Mouse (Mus musculus) c-Kit-positive CD71-negative TER-119-negative erythroid progenitor cells, embryonic 14.5 days (primary cell): ENCODE data around the gene Ptpre.
A peak's percentile ranks its signal among the peaks of the same experiment; 100 is the strongest.
"Not testable (repeated sequence)": the region's sequence is repeated elsewhere in the genome, so short reads cannot be mapped to it uniquely, and the experiment has no call there.

Source experiments
- DNase-seq: peaks from one replicate; pipeline ENCODE4 v3.0.0-alpha.2; 2013; ENCODE audit warnings: low read depth

The Ptpre gene

DNA sequence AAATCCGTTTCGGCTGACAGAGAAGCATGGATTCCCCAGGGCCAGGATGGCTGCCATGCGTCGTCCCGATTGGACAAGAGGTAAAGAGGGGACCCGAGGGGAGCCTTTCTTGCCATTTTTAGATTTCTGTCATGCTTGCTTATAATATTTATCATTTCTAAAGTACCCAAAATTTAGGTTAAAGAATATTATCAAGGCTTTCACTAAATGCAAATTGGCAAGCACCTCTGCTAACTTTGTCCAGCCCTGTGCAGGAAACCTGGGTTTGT, 68.5 kb downstream of the Ptpre start:
- no peak for DNase-seq

DNA sequence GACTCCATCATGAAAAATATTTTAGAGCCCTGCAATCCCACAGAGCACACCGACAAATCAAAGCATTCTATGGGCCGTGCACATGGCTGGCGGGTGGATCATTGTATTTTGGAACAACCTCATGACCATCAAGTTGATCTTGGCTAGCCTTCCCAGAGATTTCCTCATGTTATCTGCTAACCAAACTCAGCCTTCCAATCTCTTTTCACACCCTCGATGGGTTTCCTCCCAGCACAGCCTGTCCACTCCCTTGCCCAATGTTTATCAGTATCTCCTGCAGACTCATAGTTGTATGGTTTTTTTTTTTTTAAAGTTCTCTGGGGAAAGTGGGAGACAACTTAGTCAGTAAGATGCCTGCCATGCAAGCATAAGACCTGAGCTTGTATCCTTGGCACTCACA, 70.9 kb downstream of the Ptpre start:
- DNase-seq, result no peak

DNA sequence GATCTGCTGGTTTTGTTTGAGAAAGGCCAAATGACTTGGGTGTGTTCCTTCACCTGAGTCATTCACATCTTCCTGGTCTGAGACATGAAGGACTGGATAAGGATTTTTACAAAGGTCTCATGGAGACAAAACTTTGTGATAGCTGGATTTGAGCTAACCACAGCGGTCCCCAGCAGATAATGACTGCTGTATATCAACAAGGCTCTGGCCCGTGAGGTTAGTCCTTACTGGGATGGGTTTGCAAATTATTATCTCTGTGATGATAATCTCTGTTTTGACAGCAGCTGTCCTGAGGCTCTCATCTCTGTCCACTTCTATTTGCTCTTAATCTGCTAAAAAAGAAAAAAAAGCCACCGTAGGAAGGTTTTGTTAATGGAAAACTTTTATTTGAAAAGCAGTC, 71.7 kb downstream of the Ptpre start:
- no peak for DNase-seq

DNA sequence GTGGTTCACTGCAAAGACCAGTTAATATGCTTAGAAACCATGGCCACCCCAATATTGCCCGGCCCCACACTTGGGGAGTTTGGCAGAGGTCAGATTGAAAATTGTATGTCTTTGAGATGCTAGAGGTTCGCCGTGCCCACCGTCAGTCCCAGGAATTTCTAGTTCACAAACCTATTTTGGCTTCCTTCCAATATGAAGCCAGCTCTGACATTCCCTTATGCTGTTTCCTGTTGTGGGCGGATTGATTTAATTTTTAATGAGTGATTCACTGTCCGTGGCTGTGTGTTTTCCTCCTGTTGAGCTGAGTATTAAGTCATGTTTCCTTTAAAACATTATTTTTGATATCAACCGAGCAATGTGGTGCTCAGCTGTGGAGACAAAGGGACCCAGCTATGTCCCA, 72.4 kb downstream of the Ptpre start:
- DNase-seq, result no peak

DNA sequence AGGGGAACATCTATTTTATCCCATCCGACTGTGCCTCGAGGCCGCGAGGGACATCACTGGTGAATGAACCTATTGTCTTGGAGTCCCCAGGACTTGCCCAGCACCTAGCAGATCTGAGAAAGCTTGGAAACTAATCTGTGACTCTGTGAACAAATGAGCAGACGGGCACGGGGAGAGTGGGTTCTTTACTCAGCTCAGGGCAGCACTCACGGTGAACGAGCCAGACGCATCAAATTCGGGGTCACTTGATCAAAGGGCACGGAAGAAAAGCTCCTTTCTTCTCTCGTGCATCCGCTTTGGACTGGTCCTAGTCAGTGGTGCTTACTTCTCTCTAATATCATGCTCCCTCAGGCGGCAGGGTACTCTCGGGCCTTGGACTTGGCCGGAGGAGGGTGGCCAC, 75.0 kb downstream of the Ptpre start:
- DNase-seq, result no peak

DNA sequence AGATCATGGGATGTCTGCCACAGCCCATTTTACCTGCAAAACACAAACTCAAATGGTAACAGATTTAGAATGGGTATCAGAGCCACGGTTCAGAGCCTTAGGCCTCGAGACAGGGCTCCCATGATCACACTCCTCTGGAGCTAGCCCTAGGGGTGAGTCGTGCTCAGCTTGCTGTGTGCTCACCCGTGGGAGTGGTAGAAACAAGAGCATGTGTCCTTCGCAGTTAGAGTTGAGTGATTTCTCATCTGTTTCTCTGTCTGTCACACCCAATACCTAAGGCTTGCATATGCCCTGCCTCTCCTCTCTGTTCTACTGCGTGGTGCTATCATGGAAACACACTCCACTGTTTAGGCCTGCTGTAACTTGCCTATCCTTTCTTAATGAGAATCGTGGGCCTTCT, 75.5 kb downstream of the Ptpre start:
- no peak for DNase-seq

DNA sequence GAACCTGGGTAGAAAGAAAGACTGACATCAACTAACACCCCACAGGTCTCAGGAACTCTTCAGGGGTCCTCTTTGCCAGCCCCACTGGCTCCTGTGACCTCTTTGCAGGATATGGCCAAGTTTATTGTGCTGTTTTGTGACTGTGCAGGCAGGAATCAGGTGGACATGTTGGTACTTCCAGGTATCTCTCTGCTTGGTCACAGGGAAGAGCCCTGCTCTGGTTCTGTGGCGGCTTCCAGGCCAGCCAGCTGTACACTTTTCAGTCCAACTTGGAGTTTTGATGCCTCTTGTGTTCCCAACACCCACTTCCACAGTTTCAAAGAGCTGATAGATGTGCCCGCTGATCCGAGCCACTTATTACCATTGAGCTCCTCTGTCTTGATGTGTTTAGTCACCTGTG, 76.1 kb downstream of the Ptpre start:
- DNase-seq, result no peak

DNA sequence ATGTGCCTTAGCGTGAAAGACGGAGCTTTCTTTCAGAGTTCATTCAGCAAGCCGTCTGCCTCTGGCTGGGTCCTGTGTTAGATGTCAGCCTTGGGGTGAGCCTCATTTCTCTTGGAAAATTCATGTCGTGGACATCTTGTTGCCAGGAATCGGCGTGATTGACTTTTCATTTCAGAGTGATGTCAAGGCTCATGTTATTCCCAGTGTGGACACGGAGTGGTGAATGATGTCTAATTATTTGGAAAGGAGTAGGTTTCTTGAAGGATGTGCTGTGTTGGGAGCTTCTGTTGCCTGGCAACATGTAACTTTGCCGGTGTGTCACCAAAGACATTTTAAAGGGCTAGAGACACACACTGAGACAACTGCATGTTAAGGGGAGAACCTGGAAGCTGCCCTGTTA, 77.6 kb downstream of the Ptpre start:
- no peak for DNase-seq

DNA sequence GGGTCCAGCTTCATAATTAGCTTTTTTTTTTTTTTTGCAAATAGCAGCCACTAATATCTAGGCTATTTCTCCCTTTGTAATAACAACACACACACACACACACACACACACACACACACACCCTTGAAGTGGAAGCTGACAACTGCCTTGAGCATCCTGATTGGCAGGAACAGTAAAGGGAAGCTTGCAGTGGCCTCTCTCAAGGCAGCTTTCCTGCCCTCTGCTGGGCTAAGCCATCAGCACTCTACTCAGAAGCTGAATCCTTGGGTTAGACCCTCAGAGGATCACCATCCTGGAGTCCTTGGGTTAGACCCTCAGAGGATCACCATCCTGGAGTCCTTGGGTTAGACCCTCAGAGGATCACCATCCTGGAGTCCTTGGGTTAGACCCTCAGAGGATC, 79.2 kb downstream of the Ptpre start:
- not testable (repeated sequence) for DNase-seq

DNA sequence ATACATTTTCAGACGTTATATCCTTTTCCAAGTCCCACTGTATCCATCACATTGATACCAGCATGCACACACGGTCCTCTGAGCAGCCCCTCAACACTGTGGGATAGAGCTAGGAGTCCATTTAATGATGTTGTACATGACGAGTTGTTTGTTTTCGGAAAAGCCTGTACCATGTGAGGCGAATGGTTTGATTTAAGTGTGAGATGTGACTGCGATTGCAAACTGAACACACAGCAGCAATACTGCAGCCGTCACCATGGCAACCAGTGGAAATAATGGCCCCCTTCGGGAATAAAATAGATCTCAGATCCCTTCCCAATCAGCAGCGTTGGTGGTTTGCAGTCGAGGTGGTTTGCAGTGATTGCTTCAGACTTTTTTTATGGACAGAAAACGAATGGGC, 80.5 kb downstream of the Ptpre start:
- no peak for DNase-seq

DNA sequence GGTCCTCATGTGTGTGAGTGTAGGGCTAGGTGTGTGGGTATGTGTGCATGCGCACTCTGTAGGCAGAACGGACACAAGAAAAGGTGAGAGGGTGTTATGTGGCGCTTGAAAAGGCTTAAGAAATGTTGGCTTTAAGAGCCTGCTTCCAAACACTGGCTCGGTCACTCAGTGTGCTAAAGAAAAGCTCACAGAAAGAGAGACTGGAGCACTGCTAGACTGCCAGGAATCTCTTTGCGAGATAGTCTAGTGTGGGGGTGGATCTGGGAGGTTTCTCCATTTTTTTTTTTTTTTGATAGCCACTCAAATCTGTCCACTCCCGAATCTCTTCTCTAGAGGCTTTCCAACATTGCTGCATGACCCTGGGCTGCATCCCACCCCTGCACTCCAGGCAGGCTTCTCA, 84.4 kb downstream of the Ptpre start:
- DNase-seq, result no peak

DNA sequence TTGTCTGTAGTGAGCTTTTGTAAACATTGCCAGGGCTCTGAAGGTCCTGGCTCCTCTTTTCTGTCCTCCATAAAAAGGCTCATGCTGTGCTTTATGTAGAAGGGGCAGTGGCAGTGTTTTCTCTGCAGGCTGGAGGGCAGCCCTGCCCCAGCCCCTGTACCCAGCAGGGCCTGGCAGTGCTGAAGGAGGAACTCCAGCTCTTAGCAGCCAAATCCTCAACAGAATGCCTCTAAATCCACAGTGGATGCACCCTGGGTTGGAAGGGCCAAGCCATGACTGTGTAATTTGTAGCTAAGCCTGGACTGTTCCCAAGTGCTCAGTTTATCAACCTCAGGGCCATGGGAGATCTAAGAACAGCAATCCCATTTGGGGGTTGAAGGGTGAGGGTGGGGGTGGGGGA, 85.0 kb downstream of the Ptpre start:
- DNase-seq, result no peak

DNA sequence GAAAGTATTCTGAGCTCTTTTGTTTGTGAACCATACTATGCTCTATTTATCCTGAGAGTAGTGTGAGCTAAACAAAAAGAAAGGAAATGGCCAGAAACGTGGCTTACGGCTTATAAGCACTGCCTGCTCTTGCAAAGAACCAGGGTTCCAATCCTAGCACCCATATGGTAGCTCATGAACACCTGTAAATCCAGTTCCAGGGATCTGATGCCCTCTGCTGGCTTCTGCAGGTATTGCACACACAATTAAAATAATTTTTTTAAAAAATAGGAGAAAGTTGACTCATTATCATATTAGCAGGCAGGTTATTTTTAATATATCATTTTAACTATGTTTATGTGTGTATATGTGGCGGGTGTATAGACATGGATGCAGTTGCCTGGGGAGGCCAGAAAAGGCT, 87.6 kb downstream of the Ptpre start:
- DNase-seq, result no peak

DNA sequence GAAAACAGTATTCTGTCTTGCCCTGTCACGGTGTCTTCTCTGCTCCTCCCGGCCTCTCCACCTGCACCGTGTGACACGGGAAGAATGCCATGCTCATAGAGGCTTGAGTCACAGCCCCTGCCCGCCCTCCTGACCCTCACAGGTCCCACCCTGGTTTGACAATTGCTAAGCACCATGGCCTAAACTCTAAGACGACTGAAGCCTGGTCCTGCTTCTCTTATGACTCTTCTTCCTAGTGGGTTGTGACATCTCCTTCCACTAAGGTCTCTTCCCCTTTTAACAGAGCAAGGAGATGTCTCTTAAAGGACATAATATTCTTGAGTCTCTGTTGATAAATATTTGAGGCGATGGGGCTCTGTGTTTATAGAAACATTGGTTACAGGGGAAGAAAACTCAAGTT, 91.1 kb downstream of the Ptpre start:
- DNase-seq, result no peak

DNA sequence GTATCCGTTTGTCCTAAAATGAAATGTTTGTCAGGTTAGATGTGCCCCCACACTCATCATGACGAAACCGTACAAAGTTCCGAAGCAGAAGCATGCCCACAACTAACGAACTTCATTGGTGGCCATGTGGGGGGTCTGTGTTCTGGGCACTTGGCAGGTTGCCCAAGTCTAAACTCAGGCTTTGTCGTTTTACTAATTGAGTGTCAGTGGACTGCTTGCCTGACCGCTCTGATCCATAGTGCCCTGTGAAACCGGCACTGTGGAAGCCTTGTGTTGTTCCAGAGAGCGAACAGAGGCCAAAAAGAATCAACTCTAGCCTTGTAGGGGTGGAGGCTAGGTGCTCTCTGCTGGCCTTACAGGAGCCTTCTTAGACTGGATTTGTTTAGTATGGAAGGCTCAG, 91.7 kb downstream of the Ptpre start:
- no peak for DNase-seq

DNA sequence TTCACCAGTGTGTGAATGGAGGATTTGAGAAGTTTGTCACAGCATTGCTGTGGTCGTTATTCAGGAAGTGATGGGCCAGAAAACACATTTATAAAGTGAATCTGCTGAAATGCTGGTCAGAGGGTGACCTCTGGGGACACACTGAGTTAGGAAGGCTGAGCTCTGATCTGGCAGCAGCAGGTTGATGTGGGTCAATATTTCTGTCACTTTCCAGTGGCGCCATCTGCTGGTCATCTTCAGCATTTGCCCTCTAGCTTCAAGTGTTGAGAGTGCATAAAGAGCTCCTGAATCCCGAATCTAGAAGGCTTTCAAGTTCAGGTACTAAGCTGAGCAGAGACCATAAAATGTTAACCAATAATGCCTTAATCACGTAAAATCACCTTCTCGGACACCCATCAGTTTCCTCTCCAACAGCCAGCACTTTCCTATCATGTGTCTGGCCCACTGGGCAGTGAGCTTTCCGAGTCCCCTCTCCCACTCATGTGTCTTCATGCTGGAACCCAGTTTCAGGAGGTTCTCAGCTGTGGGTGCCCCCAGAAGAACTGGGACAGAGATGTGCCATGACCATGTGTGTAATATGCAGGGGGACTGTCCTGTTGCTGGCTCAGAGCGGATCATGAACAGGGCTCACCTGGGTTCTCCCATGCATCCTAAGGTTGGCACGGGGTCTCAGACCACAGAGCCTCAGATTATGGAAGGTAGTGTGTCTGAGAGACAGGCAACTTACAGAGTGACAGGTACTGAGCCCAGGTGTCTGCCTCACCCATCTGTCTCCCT, 94.7 kb downstream of the Ptpre start:
- peak; percentile 83 for DNase-seq

DNA sequence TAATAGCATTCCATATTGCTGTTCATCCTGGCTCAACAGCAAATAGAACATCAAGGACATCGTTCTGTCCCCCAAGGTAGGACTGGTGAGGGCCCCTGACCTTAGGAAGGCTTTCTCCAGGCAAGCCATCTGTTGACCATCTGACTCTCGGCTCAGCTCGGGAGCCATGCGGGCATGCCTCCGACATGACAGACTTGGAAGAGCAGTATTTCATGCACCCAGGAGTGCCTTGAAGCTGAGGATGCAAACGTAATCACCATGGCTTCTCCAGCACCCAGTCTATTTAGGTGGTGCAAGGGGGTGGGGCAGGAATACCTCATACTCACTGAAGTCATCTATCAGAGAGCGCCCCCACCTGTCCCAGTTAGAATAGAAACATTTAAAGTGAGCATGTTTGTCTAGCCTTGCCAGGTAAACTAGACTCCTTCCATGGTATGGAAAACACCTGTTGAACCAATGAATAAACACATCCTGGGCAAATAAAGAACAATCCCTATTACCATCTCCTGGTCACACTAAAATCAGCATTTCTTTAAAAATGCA, 95.5 kb downstream of the Ptpre start:
- DNase-seq, result no peak

DNA sequence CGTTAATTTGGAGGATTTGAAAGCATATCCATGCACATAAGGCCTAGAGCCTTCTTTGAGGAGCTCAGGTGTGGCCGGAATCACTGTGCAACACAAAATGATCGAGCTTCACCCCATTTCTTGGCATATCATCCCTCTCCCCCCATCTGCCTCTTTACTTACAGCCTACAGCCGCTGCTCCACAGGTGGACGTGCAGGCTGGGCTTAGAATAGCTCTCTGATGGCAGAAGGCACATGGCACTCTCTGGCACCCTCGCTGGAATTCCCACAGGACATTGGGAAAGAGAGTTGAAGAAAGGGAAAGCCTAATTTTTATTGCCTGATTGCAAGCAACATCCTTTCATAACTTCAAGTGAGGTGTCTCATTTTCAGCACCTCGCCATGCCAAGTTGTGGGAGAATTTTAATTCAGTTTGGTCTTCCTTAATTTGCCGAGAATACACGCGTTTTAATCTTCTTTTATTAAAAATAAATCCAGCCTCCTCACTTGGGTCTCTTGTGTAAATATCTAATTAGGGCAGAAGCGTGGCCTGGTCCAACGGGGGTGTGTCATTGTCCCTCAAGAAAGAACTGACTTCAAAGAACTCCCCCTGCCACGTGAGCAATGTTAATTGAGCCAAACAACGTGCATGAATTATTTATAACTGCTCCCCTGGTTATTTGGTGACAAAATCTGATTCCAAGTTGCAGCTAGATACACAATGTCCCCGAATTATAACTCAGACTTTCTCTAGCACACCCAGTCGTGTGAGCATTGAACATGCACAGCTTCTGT, 97.8 kb downstream of the Ptpre start:
- DNase-seq, result no peak

DNA sequence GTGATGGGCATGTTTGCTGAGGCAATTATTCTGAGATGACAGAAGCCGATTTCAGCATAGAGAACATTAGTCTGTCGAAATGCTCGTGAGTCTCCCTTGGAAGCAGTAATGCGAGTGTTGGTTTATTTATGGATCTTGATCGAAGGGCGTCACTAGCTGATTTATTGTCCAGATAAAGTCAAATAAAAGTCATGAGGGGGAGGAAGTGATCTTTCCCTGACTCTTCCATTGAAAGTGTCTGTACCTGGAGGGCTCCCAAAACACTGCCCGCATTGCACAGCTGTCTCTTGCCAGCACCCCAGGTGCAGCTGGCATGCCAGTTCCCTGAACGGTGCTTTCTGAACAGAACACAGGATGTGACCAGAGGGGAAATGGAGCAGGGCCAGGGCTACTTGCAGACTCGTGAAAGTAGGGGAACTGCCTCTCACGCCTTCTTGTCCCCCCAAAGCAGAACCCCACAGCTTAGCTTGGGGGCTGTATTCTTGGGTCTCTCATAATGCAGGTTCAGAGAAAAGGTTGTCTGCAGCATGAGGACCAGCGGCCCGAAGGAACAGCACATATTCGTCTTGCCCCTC, 100.2 kb downstream of the Ptpre start:
- no peak for DNase-seq

DNA sequence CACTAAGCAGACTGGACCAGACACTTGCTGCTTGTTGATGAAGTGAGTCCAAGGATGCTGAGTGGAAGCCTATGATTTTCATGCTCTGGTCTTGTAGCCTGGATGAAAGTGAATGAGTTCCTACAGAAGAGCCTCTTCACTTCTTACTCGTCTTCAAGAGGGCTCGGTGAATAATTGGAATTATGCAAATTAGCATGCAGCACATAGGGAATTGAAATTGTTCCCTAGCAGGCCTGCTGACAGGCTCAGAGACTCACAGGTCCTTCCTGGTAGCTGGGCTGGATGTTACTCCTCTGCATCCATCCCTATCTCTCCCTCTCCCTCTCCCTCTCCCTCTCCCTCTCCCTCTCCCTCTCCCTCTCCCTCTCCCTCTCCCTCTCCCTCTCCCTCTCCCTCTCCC, 102.1 kb downstream of the Ptpre start:
- DNase-seq, result no peak

DNA sequence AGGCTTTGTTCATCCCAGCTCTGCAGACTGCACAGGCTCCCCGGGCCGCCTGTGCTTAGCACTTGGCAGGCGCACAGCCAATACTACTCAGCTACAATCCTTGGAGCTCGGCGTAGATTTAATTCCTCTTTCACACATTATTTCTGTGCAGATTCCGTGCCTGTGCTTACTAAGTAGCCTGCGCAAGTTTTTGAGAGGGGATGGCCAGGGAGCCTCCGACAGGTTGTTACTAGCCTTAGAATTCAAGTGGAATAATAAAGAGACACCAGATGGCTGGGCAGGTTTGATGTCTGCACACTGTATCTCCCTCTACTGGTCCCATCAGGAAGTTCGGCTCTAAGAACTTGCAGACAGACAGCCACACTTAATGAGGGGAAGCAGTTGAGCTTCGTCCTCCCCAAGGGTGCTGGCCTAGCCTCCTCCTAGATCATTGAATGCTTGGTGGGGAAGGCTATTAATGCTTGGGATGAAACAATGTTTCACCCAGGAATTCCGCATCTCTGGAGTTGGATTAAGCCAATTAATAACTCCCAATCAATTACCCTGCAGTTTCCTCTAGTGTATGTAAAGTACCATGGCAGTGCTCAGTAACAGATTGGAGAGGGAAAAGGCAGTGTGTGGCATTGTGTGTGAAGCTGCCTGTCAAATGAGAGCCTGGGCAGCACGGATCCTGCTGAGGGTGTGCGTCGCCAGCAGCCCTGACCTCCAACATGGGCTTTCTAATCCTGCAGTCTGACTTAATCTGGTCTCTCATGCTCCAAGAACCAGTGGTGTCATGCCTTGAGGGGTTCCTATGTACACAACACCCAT, 104.6 kb downstream of the Ptpre start:
- DNase-seq, result no peak

DNA sequence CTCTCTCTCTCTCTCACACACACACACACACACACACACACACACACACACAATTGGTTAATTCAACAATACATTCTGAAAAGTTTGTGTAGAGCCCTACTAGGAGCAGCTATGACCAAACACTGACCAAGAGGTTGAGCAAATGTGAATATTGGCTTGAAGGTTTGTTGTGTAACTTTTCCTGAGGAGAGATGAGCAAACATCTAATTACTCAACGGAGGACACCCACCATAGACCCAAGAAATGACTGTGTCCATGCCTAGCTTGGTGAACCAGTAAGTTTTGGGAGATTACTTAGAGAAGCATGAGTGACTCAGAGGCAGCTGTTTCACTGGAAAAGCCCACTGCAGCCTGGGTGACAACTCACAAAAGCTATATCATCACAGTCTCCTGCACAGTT, 107.2 kb downstream of the Ptpre start:
- no peak for DNase-seq

DNA sequence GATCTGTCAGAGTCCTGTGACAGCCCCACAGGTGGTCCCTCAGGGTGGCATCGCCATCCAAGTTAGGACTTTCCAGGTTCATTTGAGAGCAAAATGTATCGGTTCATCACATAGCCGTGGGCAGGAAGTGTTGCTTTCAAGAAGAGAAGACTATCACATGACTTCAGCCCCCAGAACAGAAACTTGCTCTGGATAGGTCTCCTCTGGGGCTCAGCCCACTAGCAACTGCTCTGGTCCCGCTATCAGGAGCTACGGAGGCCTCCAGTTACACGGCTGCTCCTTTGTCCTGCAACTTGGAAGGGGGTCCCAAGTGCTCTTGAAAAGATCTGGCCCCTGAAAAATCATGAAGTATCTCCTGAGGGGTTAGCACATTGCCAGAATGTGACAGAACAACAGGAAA, 109.7 kb downstream of the Ptpre start:
- DNase-seq, result no peak
